Mouse (Mus musculus) heart, adult 18-20 months (tissue): ENCODE measurements at regions not wholly inside any gene's neighbourhood (a gene's known extent, or its start where the extent isn't known, plus 50 kb on each side); places are given as distances from the start of the nearest gene placed in this dataset.

Experiments used
- DNase-seq, 2 experiments: peaks; one replicate each; pipeline ENCODE4 v3.0.0; 2021 to 2022; ENCODE audit warnings: mixed read lengths in 1 of 2

GRCm38 (mm10) chr13:44399831-44400321 is 329.4 kb upstream of the Jarid2 start:
- no peak for DNase-seq

DNA sequence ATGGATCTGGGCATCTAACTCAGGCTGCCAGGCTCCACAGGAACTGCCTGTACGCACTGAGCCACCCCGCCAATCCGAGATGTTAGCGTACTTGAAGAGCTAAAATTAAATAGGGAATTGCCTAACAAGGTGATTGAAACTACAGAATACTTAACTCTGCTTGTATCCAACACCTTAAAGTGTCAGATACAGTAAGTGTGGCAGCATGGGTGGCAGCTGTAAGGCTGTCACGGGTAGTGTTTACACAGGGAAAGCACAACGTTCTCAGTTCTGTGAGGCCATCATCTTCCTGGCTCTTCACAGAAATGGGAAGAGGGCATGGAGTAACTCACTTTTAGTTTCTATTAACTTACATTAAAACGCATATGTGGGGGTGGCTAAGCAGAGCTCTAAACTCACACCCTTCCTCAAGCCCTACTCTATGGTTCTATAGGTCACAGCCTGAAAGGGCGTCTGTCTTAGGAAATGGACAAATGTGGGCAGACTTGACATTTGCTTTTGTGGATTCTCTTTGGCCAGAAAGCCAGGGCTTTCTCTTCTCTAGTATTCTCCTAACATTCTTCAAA is 325.2 kb upstream of the Jarid2 start:
- no peak for DNase-seq

DNA sequence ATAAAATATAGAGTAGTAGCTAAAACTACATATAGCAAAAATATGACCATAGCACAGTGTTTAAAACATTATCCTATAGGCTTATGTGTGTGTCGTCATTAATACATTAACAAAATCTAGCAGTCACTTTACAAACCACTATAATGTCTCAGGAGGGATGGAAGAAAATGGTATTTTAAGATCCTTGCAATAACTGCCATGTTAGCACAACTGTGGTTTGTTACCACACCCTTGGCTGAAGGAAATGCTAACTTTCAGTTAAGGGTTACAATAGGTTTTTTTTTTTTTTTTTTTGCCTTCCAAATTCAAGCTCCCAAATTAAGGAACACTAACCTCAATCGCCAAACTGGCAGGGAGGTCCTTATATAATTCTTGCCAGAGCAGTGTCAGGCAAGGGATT is 322.0 kb upstream of the Jarid2 start:
- no peak for DNase-seq

- DNase-seq, result no peak
These were observed 320.7 kb upstream of the Jarid2 start for GRCm38 (mm10) chr13:44408619-44408959.

- DNase-seq, result peak; percentile 72 to 86
These were observed 320.1 kb upstream of the Jarid2 start for GRCm38 (mm10) chr13:44408960-44409719.

GRCm38 (mm10) chr13:44409720-44410047 is 319.6 kb upstream of the Jarid2 start:
- no peak for DNase-seq

DNA sequence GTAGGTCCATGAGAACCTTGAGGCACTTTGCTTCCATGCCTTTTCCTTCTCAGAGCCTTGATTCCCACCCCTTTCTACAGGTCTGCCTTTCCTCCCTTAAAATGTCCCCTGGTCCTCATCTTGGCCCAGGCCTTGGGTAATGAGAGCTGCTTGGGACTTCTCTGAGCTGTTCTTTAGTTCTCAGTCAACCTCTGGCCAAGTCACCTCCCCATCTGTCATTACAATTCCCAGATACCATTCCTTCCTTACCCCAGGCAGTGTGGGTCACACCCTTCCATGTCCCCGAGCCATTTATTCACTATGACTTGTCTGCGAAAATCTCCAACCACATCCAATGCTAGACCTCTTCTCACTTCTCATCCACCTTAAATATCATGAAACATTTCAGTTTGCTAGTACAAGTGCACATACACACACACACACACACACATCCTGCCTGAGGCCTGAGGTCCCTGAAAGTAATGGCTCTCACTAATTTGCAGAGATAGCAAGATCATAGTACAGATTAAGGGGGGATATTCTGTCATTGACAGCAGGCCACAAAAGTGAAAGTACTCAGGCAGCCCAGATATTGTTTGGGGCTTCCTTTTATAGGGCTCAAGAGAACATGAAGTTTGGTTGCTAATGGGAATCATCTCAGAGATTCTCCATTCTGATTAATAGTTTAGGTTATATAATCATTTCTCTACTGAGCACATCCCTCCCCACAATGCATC is 317.3 kb upstream of the Jarid2 start:
- no peak for DNase-seq

- no peak for DNase-seq
These were observed 316.0 kb upstream of the Jarid2 start for GRCm38 (mm10) chr13:44413305-44413704.

DNA sequence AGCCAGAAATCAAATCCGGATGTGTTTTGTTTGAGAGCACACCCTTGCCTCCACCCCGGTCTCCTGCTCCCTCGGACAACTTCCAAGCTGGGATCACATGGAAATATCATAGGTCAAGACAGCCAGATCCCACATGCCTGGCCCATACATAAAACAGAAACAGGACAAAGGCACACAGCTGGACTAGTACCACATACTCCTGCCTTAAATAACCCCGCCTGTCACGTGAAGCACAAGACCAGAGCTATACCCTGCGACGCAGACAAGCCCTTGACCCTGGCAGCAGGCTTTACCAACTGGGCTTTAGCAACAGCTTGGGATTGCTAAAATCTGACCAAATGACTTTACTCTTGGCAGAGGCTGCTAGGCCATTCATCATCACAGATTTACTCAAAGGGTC is 313.3 kb upstream of the Jarid2 start:
- peak; percentile 69 to 72 for DNase-seq

DNA sequence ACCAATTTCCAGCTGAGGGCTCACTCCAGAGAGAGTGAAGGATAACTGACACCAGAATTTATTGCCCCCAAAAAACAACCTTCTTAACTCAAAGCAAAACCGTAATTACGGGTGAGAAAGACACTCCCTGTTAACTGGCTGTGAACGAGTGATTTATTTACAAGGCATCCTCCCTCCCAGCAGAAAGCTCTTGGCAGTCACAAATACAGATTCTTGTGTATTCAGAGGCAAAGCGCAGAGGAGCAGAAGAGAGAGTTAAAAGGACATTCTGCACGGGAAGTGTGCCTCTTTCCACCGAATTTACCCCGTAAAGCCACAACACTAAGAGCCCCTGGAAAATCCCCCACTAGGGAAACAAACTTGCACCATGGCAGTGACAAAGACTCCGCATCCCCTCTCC is 312.3 kb upstream of the Jarid2 start:
- no peak for DNase-seq

DNA sequence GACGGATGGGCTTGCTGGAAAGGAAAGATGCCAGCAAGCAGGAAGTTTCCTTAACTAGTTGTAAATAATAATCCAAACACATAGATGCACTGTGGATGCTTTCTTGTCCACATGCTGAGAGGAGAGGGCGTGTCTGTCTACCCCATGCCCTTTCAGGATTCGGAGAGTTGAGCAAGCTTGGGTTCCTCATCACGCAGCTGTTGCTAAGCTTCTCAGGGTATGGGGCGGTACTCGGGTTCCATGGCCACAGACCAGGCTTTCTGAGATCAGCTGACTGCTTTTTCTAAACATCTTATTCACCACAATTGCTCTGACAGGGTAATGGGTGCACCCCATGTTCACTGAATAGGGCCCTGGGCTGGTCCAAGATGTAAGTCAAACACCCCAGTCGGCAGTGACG is 310.2 kb upstream of the Jarid2 start:
- peak in 1 of 2 experiments; percentile 29 for DNase-seq

DNA sequence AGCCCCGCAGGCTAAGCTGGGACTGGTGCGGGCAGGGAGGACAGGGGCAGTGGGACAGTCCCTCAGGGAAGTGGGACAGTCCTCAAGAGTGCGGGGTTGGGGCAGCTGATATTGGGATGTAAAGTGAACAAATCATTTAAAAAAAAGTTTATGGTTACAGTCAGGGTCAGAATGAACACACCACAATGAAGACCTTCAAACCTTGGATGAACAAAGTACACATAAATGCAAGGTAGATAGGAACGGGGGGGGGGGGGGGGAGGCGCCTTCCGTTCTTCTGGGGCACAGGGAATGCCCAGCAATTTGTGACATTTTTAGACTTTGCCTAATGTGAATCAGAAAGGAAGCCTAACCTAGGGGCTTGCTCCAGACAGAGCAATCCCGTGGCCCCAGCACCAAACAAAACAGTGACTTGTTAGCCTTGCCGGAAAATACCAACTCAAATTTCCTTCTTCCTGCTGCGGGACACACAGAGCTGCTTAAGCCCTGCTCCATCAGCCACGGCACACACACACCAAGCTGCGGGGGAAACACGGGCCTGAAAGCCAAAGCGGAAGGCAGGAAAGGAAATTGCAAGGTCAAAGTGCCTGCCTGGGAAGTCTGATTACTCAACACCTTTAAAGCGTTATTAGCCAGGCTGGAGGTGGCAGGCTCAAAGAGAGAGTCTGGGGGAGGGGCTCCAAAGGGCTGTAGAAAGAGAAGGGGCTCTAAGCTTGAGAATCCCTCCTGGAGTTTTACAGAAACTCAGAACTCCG is 309.6 kb upstream of the Jarid2 start:
- peak; percentile 58 to 70 for DNase-seq

GRCm38 (mm10) chr13:44420227-44420592 is 309.1 kb upstream of the Jarid2 start:
- no peak for DNase-seq

GRCm38 (mm10) chr13:44420941-44421340 is 308.3 kb upstream of the Jarid2 start:
- DNase-seq, result no peak

GRCm38 (mm10) chr13:44421426-44421825 is 307.8 kb upstream of the Jarid2 start:
- DNase-seq, result no peak

DNA sequence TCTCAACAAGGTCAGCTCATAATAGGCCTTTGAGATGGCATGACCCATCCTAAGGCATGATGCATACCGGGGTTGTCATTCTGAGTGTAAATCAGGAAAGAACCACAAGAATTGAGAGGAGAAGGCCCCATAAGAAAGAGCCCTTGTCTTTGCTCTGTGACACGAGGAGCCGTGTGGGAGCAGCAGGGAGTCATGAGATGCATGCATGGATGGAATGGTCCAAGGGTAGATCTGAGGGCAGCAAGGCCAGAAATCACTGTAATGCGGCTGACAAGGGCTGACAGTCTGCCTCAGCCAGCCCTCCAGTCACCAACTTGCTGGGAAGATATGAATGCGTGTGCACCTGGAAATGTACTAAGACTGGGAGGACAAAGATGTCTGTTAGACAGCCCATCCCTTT is 307.4 kb upstream of the Jarid2 start:
- DNase-seq, result no peak

- DNase-seq, result no peak
These were observed 298.8 kb upstream of the Jarid2 start for GRCm38 (mm10) chr13:44430492-44430891.

GRCm38 (mm10) chr13:44437709-44438108 is 291.6 kb upstream of the Jarid2 start:
- no peak for DNase-seq

DNA sequence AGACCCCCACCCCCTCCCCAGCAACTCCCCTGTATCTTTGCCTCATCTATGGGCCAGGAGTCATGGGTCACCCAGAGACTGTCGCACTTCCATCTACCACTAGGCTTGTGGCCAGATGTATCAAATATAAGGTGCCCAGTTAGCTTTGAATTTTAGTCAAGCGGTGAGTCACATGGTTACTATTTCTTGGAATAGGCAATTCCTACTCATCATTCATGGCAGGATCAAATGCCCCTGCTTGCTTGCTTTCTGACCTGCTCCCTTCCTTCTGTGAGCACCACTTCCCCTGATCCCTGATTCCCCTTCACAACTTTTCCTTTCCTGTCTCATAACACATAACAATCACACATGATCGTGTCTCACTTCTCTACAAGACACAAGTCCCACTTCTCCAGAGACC is 288.2 kb upstream of the Jarid2 start:
- DNase-seq, result no peak

DNA sequence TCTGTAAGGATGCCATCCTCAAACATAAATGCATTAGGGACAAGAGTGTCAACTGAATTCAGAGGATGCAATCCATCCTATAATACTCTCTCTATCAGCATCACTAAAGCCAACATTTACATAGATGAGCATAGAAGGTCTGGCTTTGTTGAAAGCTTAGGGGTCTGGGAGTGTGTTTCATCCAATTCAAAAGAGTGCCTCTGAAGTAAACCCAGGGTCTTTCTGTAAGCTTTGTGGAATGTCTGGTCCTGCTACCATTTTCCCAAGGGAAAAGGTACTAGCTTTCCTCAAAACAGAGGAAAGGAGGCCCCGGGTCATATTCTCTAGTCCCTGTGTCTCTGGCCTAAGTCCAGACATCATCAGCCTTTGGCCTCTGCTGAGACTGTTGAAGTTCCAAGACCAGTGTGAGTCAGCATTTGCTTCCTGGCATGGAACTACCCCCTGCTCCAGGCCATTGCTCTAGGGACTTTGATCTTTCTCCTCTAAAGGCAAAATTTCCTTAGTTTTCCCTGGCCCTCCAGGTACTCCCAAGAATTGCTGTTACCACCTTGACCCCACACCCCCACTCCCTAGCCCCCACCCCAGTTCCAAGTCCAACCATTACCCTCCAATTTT is 280.0 kb upstream of the Jarid2 start:
- DNase-seq, result peak; percentile 58 to 80

GRCm38 (mm10) chr13:44451224-44451623 is 278.1 kb upstream of the Jarid2 start:
- DNase-seq, result no peak

DNA sequence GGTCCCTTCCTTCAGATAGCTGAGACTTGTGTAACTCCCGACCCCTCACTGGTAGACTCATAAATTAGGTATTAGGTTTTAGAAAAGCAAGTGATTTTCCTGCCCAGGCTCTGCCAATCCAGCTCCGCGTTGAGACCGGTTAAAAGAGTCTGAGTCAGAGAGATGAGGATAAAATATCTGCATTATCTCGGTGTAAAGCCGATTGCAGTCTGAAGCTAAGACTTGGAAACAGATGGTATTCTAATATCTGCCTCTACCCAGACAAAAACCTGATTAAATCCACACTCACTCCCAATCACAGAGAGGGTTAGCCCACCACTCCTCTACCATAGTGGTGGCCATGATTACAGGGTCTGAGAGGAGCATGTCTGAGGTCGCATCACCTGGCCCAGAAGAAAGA is 276.1 kb upstream of the Jarid2 start:
- no peak for DNase-seq

GRCm38 (mm10) chr13:44454136-44454535 is 275.1 kb upstream of the Jarid2 start:
- DNase-seq, result no peak
